Mouse (Mus musculus) liver, embryonic 16.5 days (tissue): ENCODE data around the gene Cnppd1. TPM values are rescaled to one million over a fixed set of nuclear protein-coding genes. Genes with fewer than 3 reads are reported as not detected.
A peak's percentile ranks its signal among the peaks of the same experiment; 100 is the strongest.

Experiments used
- ATAC-seq: fragments of 200-750 bp; cut with Nextera tagmentation; 2 replicates; pipeline ENCODE4 v1.8.0; 2017; ENCODE audit warnings: low read depth, mild to moderate bottlenecking, moderate number of reproducible peaks, moderate library complexity
- H3K27ac ChIP-seq: fragments of 300-500 bp; sonication (generic); 2 replicates; pipeline ENCODE4 v1.5.1; 2014; ENCODE audit warnings: mild to moderate bottlenecking, low read length
- H3K27me3 ChIP-seq: fragments of 300-500 bp; sonication (generic); 2 replicates; pipeline ENCODE4 v1.6.1; 2014; ENCODE audit warnings: low read depth, low read length, mixed read lengths; ENCODE audit not compliant: control insufficient read depth, insufficient read depth
- H3K36me3 ChIP-seq: fragments of 300-500 bp; sonication (generic); 2 replicates; pipeline ENCODE4 v1.6.1; 2014; ENCODE audit warnings: mild to moderate bottlenecking; ENCODE audit not compliant: control insufficient read depth, insufficient read depth
- H3K4me1 ChIP-seq: fragments of 300-500 bp; sonication (generic); 2 replicates; pipeline ENCODE4 v1.6.1; 2014; ENCODE audit warnings: low read depth, low read length, mixed read lengths; ENCODE audit not compliant: control insufficient read depth
- H3K4me2 ChIP-seq: fragments of 300-500 bp; sonication (generic); 2 replicates; pipeline ENCODE4 v1.6.1; 2014; ENCODE audit warnings: low read depth, low read length, mixed read lengths
- H3K4me3 ChIP-seq: fragments of 300-500 bp; sonication (generic); 2 replicates; pipeline ENCODE4 v1.5.1; 2014; ENCODE audit warnings: low read depth, mild to moderate bottlenecking, low read length
- H3K9ac ChIP-seq: fragments of 300-500 bp; sonication (generic); 2 replicates; pipeline ENCODE4 v1.6.1; 2014; ENCODE audit warnings: low read depth, low read length
- H3K9me3 ChIP-seq: fragments of 300-500 bp; sonication (generic); replicated peaks from 2 replicates; pipeline ENCODE4 v1.6.1; 2016; ENCODE audit warnings: low read length; ENCODE audit not compliant: control insufficient read depth
- WGBS: fragments of 180-500 bp; shearing (Covaris S2); extraction: QIAGEN DNeasy Blood & Tissue Kit; methylation state at CpG from one replicate; pipeline ENCODE4 v1.1.7; 2014; ENCODE audit not compliant: insufficient replicate concordance; 5-methylcytosine and 5-hydroxymethylcytosine counted together
- polyA plus RNA-seq: library from polyadenylated mRNA; unstranded; fragments of >200 nt; fragmentation: Nextera tagmentation; extraction: Ambion mirVana; gene quantifications from 2 replicates; pipeline ENCODE4 v1.2.1, GENCODE M21; 2015

Gene Cnppd1
- polyA plus RNA-seq = 46.2 and 51.1 TPM in 2 replicates

GRCm38 (mm10) chr1:75142301-75143261 is at the start of gene Cnppd1, which contains the start of gene Retreg2:
Gene Cnppd1 (minus strand): TSS chr1:75142711.
Gene Retreg2 (plus strand): TSS chr1:75142778.
- under 1% methylated on average over 89 of the region's 91 CpGs for WGBS
- ATAC-seq = peak; percentile 77

DNA sequence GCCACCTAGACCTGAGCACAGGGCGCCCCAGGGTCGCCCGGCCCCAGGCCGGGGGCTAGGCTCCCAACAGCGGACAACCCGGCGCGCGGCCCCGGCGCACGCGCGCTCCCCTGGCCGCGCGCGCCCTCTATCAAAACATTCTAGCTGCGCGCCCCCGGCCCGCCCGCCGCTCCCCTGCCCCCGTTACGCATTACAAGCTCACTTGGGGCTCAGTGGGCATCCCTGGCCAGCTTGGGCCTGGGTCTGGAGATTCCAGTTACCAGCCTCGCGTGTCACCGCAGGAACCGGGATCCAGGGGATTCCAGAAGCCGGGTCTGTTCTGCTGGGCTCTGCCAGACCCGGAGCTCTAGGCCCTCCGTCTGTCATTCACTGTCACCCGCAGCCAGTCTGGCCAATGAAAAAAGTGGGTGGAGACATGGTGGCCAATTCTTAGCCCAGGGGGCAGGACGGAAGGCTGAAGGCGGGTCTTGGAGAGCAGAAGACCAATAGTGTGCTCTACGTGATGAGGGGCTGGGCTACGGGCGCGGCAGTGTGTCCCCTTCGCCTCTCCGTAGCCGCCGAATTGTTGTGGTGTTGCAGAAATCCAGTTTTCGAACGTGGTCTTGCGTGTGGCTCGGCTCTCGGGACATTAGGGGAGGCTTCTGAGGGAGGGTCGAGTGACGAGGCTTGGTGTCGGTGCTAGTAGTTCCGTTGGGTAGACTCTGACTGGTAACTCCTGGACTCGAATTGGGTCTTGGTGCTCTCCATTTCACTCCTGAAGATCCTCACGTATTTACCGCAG is 49.3 kb upstream of the Cnppd1 start, which contains the start of the genes Ankzf1 and Atg9a:
TSS of gene Ankzf1 (plus strand) at position 530 of the 781 bp plus-strand sequence.
TSS of gene Atg9a (minus strand) at position 575 of the 781 bp plus-strand sequence.
- H3K9ac ChIP-seq = peak within 1 kb of the TSS; percentile 98
- no peaks in the 10 kb centered on the region for H3K27me3 ChIP-seq
- ATAC-seq = peak; percentile 98
- H3K9me3 ChIP-seq = no peaks in the 10 kb centered on the region
- H3K27ac ChIP-seq = peak within 1 kb of the TSS; percentile 98
- H3K4me1 ChIP-seq = peaks cover 35% of the 10 kb centered on the region
- peak within 1 kb of the TSS; percentile 91 for H3K4me2 ChIP-seq
- peak within 1 kb of the TSS; percentile 94 for H3K4me3 ChIP-seq
- WGBS = under 1% methylated on average over 46 of the region's 56 CpGs
- peaks cover 20% of the 10 kb centered on the region for H3K36me3 ChIP-seq

More at GRCm38 (mm10) chr1:75142301-75143261, at the start of gene Cnppd1, which contains the start of gene Retreg2:
- Histone ChIP-seq H3K27me3 (no peaks in the 10 kb centered on the region), H3K9ac (peak within 1 kb of the TSS; percentile 99), H3K36me3 (peaks cover 50% of the 10 kb centered on the region), H3K4me2 (peak within 1 kb of the TSS; percentile 91), H3K9me3 (no peaks in the 10 kb centered on the region), H3K27ac (peak within 1 kb of the TSS; percentile 100), H3K4me3 (peak within 1 kb of the TSS; percentile 96), H3K4me1 (peaks cover 68% of the 10 kb centered on the region)

DNA sequence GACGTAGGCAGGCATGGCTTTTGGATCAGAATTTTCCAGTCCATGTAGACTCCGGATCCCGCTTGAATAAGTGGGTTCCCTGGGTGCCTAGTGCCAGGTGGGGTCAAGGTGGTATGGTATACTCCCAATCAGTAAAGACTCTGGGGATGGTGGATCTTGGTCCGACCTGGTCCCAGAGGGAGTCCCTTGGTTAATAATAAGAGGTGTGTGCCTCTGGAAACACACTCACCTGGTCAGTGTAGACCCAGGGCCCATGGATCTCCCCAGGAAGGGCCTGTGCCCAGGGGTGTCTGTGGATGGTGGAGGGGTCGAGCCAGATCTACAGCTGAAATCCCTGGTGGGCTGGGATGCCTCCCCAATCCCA is 48.7 kb upstream of the Cnppd1 start:
- Histone ChIP-seq H3K4me2 (peak overlapping the region; percentile 81), H3K4me1 (peaks cover 35% of the 10 kb centered on the region), H3K4me3 (peak overlapping the region; percentile 94), H3K9ac (peak overlapping the region; percentile 98), H3K36me3 (peaks cover 23% of the 10 kb centered on the region), H3K27me3 (no peaks in the 10 kb centered on the region), H3K27ac (peak overlapping the region; percentile 94), H3K9me3 (no peaks in the 10 kb centered on the region)
- 35% methylated on average over 5 of the region's 5 CpGs for WGBS
- ATAC-seq = peak; percentile 0; the same call in 1 of the 2 replicates

DNA sequence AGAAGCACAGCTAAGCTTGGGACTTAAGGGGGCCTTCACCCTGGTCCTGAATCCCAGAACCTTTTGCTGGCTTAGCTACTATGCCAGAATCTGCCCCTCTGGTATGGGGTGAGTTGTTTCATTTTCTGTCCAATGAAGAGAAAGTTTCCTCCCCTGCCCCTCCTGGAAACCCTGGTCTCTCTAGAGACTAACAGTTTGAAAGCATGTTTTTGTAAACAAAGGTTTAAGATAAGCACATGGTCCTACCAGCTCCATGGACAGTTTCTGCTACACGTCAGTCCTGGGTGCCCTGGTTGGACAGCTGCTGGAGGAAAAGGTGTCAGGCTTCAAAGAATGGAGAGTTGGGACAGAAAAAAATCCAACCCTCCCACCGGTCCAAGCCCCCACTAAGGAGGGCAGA is 48.1 kb upstream of the Cnppd1 start:
- Histone ChIP-seq H3K36me3 (peaks cover 24% of the 10 kb centered on the region), H3K9ac (peak overlapping the region; percentile 98), H3K9me3 (no peaks in the 10 kb centered on the region), H3K4me3 (peak overlapping the region; percentile 94), H3K27ac (peak overlapping the region; percentile 94), H3K4me2 (peak overlapping the region; percentile 81), H3K27me3 (no peaks in the 10 kb centered on the region), H3K4me1 (peaks cover 35% of the 10 kb centered on the region)
- ATAC-seq = 0 out of 2 replicates have a peak, but pooled peaks have one; percentile 4
- WGBS = 18% methylated on average over 2 of the region's 2 CpGs

DNA sequence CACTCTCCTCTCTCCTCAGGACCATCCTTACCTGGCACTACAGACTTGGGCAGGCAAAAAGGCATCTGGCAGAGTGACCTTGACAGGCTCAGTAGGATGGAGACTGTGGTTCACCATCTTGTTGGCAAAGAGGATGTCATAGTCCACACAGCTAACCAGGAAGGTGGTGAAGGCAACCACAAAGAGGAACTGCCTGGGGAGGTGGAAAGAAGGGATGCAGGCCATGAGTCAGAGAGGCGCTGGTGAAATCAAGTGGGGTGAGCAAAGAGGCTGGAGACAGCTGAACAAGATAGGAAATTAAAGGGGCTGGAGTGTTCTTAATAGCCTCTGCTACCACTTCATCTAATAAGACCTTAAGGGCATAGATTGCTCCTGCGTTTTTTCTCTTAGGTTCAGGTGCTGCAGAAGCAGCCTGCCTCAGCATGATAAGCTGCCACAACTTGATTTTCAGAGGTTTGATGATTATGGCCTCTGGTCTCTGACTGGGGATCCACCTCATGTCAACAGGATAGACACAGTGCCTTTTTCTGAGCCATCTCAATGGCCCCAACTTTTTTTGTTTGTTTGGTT is 45.5 kb upstream of the Cnppd1 start:
- 24% methylated on average over 2 of the region's 2 CpGs for whole genome bisulfite sequencing
- H3K4me2 ChIP-seq = no peak overlapping the region
- no peaks in the 10 kb centered on the region for H3K9me3 ChIP-seq
- H3K4me3 ChIP-seq = no peak overlapping the region
- peak overlapping the region; percentile 37; the same call in 1 of the 2 replicates for H3K27ac ChIP-seq
- H3K4me1 ChIP-seq = peaks cover 29% of the 10 kb centered on the region
- no peak for ATAC-seq
- H3K27me3 ChIP-seq = no peaks in the 10 kb centered on the region
- peaks cover 48% of the 10 kb centered on the region for H3K36me3 ChIP-seq
- H3K9ac ChIP-seq = no peak overlapping the region

DNA sequence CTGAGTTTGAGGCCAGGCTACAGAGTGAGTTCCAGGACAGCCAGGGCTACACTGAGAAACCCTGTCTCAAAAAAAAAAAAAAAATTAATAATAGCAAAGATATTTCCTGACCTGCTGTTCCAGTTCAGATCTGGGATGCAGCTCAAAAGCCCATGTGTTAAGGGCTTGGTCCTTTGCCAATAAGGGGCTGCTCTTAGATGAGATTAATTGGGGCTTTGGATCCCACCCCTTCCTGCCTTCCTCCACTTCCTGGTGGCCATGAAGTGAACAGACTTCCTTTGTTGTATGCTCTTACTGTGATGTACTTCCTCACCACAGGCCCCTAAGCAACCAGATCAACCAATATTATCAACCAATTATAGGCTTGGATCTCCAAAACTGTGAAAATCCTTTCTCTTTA is 44.6 kb upstream of the Cnppd1 start:
- no peaks in the 10 kb centered on the region for H3K9me3 ChIP-seq
- H3K4me1 ChIP-seq = peaks cover 28% of the 10 kb centered on the region
- no peak overlapping the region for H3K27ac ChIP-seq
- H3K9ac ChIP-seq = no peak overlapping the region
- ATAC-seq = no peak
- no peak overlapping the region for H3K4me3 ChIP-seq
- no peak overlapping the region for H3K4me2 ChIP-seq
- no peaks in the 10 kb centered on the region for H3K27me3 ChIP-seq
- peaks cover 57% of the 10 kb centered on the region for H3K36me3 ChIP-seq

DNA sequence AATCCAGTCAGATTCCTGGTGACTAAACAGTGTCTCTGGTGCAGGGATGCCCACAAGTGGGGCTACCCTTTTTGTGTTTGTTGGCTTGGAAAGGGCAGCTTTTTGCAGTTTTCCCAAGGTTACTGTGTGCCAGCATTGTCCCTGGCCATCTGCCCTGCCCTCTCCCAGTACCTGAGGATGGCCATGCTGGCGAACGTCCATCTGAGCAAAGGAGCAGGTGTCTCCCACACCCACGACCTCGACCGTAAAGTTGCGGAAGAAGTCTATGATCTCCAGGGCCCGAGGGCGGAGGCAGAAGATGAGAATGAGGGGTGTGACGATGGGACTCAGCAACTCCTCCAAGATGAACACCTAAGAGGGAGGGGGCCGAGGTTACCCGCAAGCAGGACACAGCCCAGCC is 43.0 kb upstream of the Cnppd1 start:
- peaks cover 68% of the 10 kb centered on the region for H3K36me3 ChIP-seq
- WGBS = 88% methylated on average over 11 of the region's 11 CpGs
- H3K9me3 ChIP-seq = no peaks in the 10 kb centered on the region
- H3K27ac ChIP-seq = no peak overlapping the region
- H3K4me3 ChIP-seq = no peak overlapping the region
- peaks cover 28% of the 10 kb centered on the region for H3K4me1 ChIP-seq
- ATAC-seq = no peak
- H3K27me3 ChIP-seq = no peaks in the 10 kb centered on the region
- H3K9ac ChIP-seq = no peak overlapping the region
- H3K4me2 ChIP-seq = no peak overlapping the region

DNA sequence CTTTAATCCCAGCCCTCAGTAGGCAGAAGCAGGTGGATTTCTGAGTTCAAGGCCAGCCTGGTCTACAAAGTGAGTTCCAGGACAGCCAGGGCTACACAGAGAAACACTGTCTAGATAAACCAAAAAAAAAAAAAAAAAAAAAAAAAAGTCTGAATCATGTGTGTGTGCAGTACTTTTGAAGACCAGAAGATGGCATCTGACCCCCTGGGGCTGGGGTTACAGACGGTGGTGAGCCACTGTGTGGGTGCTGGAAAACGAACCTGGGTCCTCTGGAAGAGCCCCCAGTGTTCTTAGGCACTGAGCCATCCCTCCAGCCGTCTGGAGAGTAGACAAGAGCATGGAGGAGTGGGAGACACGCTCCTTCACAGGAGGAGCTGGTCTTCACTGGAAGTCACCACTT is 39.6 kb upstream of the Cnppd1 start:
- no peak overlapping the region for H3K4me3 ChIP-seq
- no peaks in the 10 kb centered on the region for H3K27me3 ChIP-seq
- no peak overlapping the region for H3K4me2 ChIP-seq
- peaks cover 69% of the 10 kb centered on the region for H3K36me3 ChIP-seq
- no peak for ATAC-seq
- no peaks in the 10 kb centered on the region for H3K9me3 ChIP-seq
- no peak overlapping the region for H3K9ac ChIP-seq
- H3K4me1 ChIP-seq = peaks cover 23% of the 10 kb centered on the region
- no peak overlapping the region for H3K27ac ChIP-seq
- WGBS = 76% methylated on average over 4 of the region's 4 CpGs
